Mouse (Mus musculus) kidney, embryonic 16.5 days (tissue): ENCODE measurements around the gene Gm27021. TPM values are rescaled to one million over a fixed set of nuclear protein-coding genes. Genes with fewer than 3 reads are reported as not detected.

Source experiments
- ATAC-seq: fragments of 200-750 bp; cut with Nextera tagmentation; 2 replicates; pipeline ENCODE4 v1.8.0; 2017; ENCODE audit warnings: moderate TSS enrichment; ENCODE audit not compliant: low FRiP score, low TSS enrichment
- H3K27ac ChIP-seq: fragments of 300-500 bp; sonication (generic); 2 replicates; pipeline ENCODE4 v1.5.1; 2014; ENCODE audit warnings: low read length
- H3K27me3 ChIP-seq: fragments of 300-500 bp; sonication (generic); 2 replicates; pipeline ENCODE4 v1.6.1; 2014; ENCODE audit warnings: low read length, control low read depth, mixed read lengths; ENCODE audit not compliant: insufficient read depth
- H3K36me3 ChIP-seq: fragments of 300-500 bp; sonication (generic); 2 replicates; pipeline ENCODE4 v1.6.1; 2014; ENCODE audit warnings: low read length, control low read depth, mixed read lengths; ENCODE audit not compliant: insufficient read depth
- H3K4me1 ChIP-seq: fragments of 300-500 bp; sonication (generic); 2 replicates; pipeline ENCODE4 v1.6.1; 2014; ENCODE audit warnings: low read length, control low read depth, mixed read lengths; ENCODE audit not compliant: insufficient read depth
- H3K4me2 ChIP-seq: fragments of 300-500 bp; sonication (generic); replicated peaks from 2 replicates; pipeline ENCODE4 v1.6.1; 2014; ENCODE audit warnings: low read depth, low read length
- H3K4me3 ChIP-seq: fragments of 300-500 bp; sonication (generic); 2 replicates; pipeline ENCODE4 v1.5.1; 2014; ENCODE audit warnings: mild to moderate bottlenecking, low read length
- H3K9ac ChIP-seq: fragments of 300-500 bp; sonication (generic); replicated peaks from 2 replicates; pipeline ENCODE4 v1.6.1; 2014; ENCODE audit warnings: low read length
- H3K9me3 ChIP-seq: fragments of 300-500 bp; sonication (generic); 2 replicates; pipeline ENCODE4 v1.6.1; 2016; ENCODE audit warnings: low read length, control low read depth
- WGBS: fragments of 180-500 bp; shearing (Covaris S2); extraction: QIAGEN DNeasy Blood & Tissue Kit; methylation state at CpG from one replicate; pipeline ENCODE4 v1.1.7; 2014; 5-methylcytosine and 5-hydroxymethylcytosine counted together
- polyA plus RNA-seq: library from polyadenylated mRNA; unstranded; fragments of >200 nt; fragmentation: Nextera tagmentation; extraction: Ambion mirVana; gene quantifications from 2 replicates; pipeline ENCODE4 v1.2.1, GENCODE M21; 2015

Gene Gm27021
- polyA plus RNA-seq, 1 experiment from 2014 or later: 4.2 TPM

GRCm38 (mm10) chr8:120631441-120632375 is 36.2 kb downstream of the Gm27021 start:
- Histone ChIP-seq H3K27ac (no peak overlapping the region), H3K36me3 (no peaks in the 10 kb centered on the region), H3K4me1 (peaks cover 11% of the 10 kb centered on the region), H3K4me2 (no peak overlapping the region), H3K27me3 (peaks cover 9% of the 10 kb centered on the region), H3K9ac (no peak overlapping the region), H3K9me3 (no peaks in the 10 kb centered on the region), H3K4me3 (no peak overlapping the region)
- WGBS: 82% methylated on average over 21 of the region's 21 CpGs
- no peak for ATAC-seq

DNA sequence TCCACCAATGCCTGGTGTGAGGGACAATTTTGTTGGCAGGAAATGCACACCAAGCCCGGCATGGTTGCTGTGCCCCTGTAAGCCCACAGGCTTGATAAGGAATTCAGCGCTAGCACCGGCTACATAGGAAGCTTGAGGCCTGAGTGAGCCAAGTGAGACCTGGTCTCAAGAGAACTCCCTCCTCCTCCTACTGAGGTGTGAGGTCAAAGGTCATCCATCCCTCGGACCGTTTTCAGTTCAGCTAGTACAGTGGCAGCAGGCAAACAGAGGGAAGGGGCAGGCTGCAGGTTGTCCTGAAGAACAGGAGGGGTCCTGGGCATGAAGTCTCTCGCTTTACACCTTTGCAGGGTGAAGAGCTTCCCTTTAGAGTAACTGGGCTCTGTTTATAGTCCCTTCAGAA is 37.0 kb downstream of the Gm27021 start:
- 43% methylated on average over 6 of the region's 6 CpGs for WGBS
- Histone ChIP-seq H3K4me1 (peaks cover 11% of the 10 kb centered on the region), H3K4me3 (no peak overlapping the region), H3K9ac (no peak overlapping the region), H3K27me3 (peaks cover 9% of the 10 kb centered on the region), H3K27ac (no peak overlapping the region), H3K9me3 (no peaks in the 10 kb centered on the region), H3K4me2 (no peak overlapping the region), H3K36me3 (no peaks in the 10 kb centered on the region)
- no peak for ATAC-seq

GRCm38 (mm10) chr8:120630031-120630430 is 37.8 kb downstream of the Gm27021 start:
- Histone ChIP-seq H3K4me2 (no peak overlapping the region), H3K4me3 (no peak overlapping the region), H3K27me3 (peaks cover 9% of the 10 kb centered on the region), H3K4me1 (peaks cover 11% of the 10 kb centered on the region), H3K27ac (no peak overlapping the region), H3K9ac (no peak overlapping the region), H3K36me3 (no peaks in the 10 kb centered on the region), H3K9me3 (no peaks in the 10 kb centered on the region)
- 61% methylated on average over 5 of the region's 5 CpGs for WGBS
- no peak for ATAC-seq

GRCm38 (mm10) chr8:120627298-120627697 is 40.6 kb downstream of the Gm27021 start:
- ATAC-seq: no peak
- H3K27ac ChIP-seq: no peak overlapping the region
- H3K9ac ChIP-seq: no peak overlapping the region
- 92% methylated on average over 5 of the region's 5 CpGs for WGBS
- no peak overlapping the region for H3K4me2 ChIP-seq
- no peak overlapping the region for H3K4me3 ChIP-seq
- H3K27me3 ChIP-seq: peaks cover 1% of the 10 kb centered on the region; the same call in 1 of the 2 replicates
- H3K36me3 ChIP-seq: no peaks in the 10 kb centered on the region
- H3K9me3 ChIP-seq: no peaks in the 10 kb centered on the region
- peaks cover 12% of the 10 kb centered on the region for H3K4me1 ChIP-seq

- Histone ChIP-seq H3K4me3 (no peak overlapping the region), H3K9me3 (no peaks in the 10 kb centered on the region)
Measured at GRCm38 (mm10) chr8:120626461-120626860, 41.4 kb downstream of the Gm27021 start.

GRCm38 (mm10) chr8:120623608-120624007 is 44.3 kb downstream of the Gm27021 start:
- Histone ChIP-seq H3K9me3 (no peaks in the 10 kb centered on the region), H3K27me3 (no peaks in the 10 kb centered on the region), H3K4me2 (no peak overlapping the region), H3K27ac (no peak overlapping the region), H3K4me3 (no peak overlapping the region), H3K4me1 (peaks cover 16% of the 10 kb centered on the region), H3K36me3 (no peaks in the 10 kb centered on the region), H3K9ac (no peak overlapping the region)
- no peak; the same call in 1 of the 2 replicates for ATAC-seq
- 31% methylated on average over 2 of the region's 2 CpGs for WGBS

More at GRCm38 (mm10) chr8:120626461-120626860, 41.4 kb downstream of the Gm27021 start:
- Histone ChIP-seq H3K4me2 (no peak overlapping the region), H3K9ac (no peak overlapping the region), H3K36me3 (no peaks in the 10 kb centered on the region), H3K27ac (no peak overlapping the region), H3K4me1 (peaks cover 12% of the 10 kb centered on the region), H3K27me3 (no peaks in the 10 kb centered on the region; the same call in 1 of the 2 replicates)
- ATAC-seq: no peak
- WGBS: 64% methylated on average over 11 of the region's 11 CpGs

- Histone ChIP-seq H3K9ac (no peak overlapping the region), H3K4me2 (no peak overlapping the region), H3K4me1 (peaks cover 19% of the 10 kb centered on the region), H3K27ac (no peak overlapping the region), H3K27me3 (no peaks in the 10 kb centered on the region), H3K36me3 (no peaks in the 10 kb centered on the region), H3K9me3 (no peaks in the 10 kb centered on the region), H3K4me3 (no peak overlapping the region)
- no peak for ATAC-seq
- WGBS: 86% methylated on average over 14 of the region's 14 CpGs
Measured at GRCm38 (mm10) chr8:120622161-120622560, 45.7 kb downstream of the Gm27021 start.

DNA sequence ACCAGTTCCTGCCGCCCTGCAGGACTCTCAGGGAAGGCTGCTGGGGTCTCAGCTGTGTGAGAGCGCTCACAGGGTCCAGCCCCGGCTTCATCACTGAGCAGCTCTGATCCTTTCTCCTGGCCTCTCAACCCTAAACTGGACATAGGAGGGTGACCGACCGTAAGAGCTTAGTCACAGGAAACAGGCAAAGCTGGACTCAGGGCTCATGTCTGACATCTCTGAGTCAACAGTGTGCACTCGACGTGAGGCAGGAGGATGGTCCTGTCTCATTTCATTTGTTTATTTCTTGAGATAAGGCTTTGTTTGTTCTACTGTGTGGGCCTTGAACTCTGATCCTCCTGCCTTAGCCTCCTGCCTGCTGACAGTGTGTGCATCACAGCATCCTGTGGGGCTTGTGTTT is 47.4 kb downstream of the Gm27021 start:
- Histone ChIP-seq H3K4me3 (no peak overlapping the region), H3K9ac (no peak overlapping the region), H3K9me3 (no peaks in the 10 kb centered on the region), H3K27ac (no peak overlapping the region), H3K27me3 (no peaks in the 10 kb centered on the region), H3K4me2 (no peak overlapping the region), H3K36me3 (no peaks in the 10 kb centered on the region), H3K4me1 (peaks cover 25% of the 10 kb centered on the region)
- 52% methylated on average over 7 of the region's 7 CpGs for WGBS
- no peak for ATAC-seq

- Histone ChIP-seq H3K27me3 (no peaks in the 10 kb centered on the region), H3K36me3 (no peaks in the 10 kb centered on the region), H3K4me3 (no peak overlapping the region), H3K27ac (no peak overlapping the region), H3K9ac (no peak overlapping the region), H3K4me2 (no peak overlapping the region), H3K4me1 (peaks cover 20% of the 10 kb centered on the region), H3K9me3 (no peaks in the 10 kb centered on the region)
- ATAC-seq: no peak
- WGBS: 80% methylated on average over 11 of the region's 11 CpGs
Measured at GRCm38 (mm10) chr8:120619235-120620180, 48.4 kb downstream of the Gm27021 start.
